Mouse (Mus musculus): ENCODE results near the gene Trim43c. TPM values are rescaled to one million over a fixed set of nuclear protein-coding genes. Genes with fewer than 3 reads are reported as not detected.

Gene Trim43c
- not detected for total RNA-seq (2023)

DNA sequence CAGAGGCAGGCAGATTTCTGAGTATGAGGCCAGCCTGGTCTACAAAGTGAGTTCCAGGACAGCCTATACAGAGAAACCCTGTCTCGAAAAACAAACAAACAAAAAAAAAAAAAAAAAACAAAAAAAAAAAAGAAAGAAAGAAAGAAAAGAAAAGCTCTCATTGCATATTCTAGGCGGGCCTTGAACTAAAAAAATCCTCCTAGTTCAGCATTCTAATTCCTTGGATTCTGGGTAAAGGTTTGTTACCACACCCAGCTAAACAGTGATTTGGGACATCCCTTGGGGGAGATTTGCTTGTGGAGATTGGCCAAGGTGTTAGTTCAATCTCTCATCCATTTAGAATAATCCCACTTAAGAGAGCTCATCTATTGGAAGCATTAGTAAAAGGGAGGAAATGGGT is at the start of gene Trim43c:
Trim43c (plus strand) TSS at position 301 of the 400 bp plus-strand sequence.

Other genes starting within 250 kb of the Trim43c start
- gene Mthfsl, start 118.9 kb upstream of the Trim43c start, total RNA-seq (2023): 44.8 TPM
- gene Bcl2a1d, start 107.2 kb upstream of the Trim43c start, total RNA-seq (2023): 6.7 TPM
- gene Bcl2a1a, start 117.7 kb downstream of the Trim43c start, total RNA-seq (2023): 4.7 TPM